Mouse (Mus musculus): ENCODE results near the gene 4931428F04Rik.
"Not testable (repeated sequence)": the region's sequence is repeated elsewhere in the genome, so short reads cannot be mapped to it uniquely, and the experiment has no call there.

4931428F04Rik gene

DNA sequence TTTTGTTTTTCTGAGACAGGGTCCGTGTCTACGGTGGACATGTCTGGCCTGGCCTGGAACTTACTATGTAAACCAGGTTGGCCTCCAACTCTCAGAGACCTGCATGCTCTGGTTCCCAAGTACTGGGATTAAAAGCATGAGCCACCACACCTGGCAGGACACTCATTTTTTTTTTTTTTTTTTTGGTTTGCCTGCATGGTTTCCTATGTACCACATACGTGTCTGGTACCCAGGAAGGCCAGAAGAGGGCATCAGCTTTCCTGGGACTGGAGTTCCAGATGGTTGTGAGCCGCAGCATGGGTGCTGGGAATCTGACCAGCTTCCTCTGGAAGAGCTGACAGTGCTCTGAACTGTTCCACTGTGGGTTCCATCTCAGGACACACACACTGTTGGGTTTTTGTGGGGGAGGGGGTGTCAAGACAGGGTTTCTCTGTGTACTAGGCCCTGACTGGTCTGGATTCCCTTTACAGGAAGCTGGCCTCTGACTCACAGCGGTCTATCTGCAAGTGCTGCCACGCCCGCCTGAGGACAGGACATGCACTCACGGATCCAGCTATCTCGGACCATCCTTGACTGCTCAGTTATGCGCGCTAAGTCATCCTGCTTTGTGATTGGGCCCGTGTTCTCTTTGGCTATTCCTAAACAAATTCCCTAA, 28.2 kb downstream of the 4931428F04Rik start:
- DNase-seq (ENCODE audit: low read depth, low spot score), result no peak

DNA sequence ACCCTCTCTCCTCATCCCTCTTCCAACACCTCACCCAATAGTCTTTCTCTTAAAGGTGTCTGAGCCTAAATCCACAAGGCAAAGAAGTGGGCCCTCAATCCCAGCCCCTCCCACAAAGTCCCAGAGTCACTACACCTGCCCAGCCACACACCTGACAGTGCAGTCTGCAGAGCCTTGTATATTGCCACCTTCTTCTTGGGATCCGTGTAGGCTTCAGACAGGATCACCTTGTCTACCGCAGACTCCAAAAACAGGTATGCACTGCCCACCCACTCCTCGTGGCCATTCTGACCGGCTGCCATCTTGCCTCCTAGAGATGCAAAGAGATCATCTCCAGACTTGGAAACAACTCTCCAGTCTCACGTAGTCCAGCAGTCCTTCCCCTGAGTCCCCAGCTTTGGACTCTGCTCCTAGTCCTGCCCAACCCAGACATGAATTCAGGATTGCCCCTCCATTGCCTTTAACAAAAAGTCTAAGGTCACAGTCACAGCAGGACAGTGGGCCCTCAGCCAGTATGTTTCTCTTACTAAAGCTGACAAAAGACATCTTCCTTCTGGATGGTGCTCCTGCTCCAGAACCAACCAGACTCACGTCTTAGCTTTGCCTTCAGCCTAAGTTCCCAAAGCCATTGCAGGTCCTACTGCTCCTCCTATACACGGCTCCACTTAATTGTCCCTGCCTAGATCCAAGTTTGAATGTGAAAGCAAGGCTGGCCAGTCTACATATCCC, 29.1 kb downstream of the 4931428F04Rik start:
- DNase-seq (ENCODE audit: low read depth, low spot score), result no peak

DNA sequence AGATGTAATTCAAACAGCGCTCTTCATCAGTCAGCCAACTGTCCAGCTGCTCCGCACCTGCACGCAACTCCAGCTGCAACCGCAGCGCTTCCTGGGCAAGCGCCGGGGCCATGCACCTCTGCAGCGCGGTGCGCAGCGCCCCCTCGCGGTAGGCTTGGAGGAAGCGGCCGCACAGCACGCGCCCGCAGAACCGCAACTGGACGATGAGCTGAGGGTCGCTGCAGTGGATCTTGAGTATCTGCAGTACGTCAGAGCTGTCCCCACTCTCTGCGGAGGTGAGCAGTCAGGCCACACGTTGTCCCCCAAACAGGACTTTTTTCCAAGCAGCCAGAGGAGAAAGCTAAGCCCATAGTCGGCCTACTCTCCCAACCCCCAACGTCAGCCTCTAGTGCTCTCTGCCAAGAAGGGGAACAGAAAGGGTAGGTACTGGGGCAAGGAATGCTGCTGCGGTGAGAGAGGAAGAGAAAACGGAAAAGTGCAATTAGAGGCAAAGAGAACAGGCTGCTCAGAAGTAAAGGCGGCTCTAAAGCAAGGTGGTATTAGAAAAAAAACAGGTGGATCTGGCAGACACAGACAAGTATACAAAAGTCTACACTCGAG, 29.8 kb downstream of the 4931428F04Rik start:
- peak; percentile 50 for DNase-seq (ENCODE audit: low read depth, low spot score)

DNA sequence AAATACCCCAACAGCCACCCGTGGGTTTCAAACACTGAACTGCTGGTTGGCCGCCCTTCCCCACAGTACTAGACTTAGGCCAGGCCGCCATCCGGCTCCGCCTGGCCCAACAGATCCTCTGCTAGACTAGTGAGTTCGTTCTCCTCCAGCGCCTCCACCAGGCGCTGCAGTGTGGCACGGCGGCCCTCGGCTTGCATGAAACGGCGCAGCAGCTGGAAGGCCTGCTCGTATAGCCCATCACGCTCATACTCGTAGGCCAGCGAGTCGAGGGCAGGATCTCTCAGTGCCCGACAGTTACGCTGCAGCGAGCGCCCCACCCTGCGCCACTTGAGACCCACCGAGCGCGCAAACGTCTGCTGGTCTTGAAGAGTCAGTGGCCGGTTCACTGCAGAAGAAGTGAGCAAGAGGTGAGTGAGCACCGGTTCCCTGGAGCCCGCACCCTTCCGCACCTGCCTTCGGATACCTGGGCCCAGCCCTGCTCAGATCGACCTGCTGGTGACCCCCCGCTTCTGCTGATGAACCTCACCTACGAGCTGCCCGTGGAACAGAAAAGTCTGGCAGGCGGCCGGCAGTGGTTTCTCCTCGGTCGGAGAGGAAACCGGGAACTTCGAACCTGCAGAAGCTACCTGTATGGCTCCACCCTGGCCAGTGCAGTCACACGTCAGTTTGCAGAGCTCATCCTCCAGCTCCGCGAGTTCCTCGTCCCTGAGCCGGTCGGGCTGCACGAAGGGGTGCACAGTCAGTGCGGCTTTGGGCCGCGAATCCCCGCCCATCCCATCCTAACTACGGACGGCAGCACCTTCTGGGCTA, 30.5 kb downstream of the 4931428F04Rik start:
- no peak for DNase-seq (ENCODE audit: low read depth, low spot score)

DNA sequence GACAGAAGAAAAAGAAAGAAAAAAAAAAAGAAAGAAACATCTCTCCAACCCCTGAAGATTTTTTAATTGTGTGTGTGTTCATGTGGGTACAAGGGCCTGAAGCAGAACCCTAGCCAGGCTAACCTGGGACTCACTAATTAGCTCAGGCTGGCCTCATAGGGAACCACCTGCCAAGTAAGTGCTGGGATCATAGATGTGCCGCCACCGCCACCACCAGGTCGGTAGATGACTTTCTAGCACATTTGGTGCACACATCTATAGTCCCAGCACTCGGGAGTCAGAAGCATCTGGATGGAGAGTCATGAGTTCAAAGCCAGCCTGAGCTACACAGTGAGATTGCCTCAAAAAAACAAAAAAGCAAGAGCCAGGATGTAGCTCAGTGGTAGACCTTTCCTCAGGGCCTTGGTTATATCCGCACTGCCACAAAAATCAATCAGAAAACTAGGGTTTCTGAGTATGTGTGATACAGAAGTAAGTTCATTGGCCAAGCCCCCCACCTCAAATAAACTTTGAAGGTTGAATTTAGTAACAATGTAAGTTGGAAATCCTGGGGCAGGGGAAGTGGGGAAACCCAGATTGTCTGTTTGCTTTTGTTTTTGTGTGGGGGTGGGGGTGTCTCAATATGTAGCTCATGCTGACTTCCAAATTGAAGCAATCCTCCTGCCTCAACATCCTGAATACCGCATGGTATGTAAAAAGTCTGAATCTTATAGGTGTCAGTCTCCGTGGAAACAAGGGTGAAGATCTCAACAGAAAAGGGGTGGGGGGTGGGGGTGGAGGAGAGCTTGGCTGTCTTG, 32.1 kb downstream of the 4931428F04Rik start:
- no peak for DNase-seq (ENCODE audit: low read depth, low spot score)

DNA sequence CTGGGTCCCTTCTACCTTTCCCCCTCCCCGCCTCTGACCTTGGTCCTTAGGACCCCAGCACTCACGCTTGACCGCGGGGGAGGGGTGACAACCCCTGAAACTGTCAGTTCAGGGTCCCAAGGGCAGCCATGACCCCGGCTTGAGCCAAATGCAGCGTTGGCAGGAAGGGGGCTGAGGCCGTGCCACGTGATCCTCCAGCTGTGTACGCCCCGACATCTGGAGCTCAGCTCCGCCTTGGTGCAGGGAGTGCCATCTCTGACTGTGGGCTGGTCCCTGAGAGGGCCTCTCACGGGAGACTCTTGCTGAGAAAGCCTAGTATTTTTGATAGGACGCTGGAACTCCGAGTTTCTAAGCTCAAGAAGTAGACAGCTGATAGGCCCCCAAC, 34.7 kb downstream of the 4931428F04Rik start, which contains the start of gene B3gnt9:
Gene B3gnt9 (minus strand): TSS at position 188 of the 385 bp plus-strand sequence.
- no peak for DNase-seq (ENCODE audit: low read depth, low spot score)

DNA sequence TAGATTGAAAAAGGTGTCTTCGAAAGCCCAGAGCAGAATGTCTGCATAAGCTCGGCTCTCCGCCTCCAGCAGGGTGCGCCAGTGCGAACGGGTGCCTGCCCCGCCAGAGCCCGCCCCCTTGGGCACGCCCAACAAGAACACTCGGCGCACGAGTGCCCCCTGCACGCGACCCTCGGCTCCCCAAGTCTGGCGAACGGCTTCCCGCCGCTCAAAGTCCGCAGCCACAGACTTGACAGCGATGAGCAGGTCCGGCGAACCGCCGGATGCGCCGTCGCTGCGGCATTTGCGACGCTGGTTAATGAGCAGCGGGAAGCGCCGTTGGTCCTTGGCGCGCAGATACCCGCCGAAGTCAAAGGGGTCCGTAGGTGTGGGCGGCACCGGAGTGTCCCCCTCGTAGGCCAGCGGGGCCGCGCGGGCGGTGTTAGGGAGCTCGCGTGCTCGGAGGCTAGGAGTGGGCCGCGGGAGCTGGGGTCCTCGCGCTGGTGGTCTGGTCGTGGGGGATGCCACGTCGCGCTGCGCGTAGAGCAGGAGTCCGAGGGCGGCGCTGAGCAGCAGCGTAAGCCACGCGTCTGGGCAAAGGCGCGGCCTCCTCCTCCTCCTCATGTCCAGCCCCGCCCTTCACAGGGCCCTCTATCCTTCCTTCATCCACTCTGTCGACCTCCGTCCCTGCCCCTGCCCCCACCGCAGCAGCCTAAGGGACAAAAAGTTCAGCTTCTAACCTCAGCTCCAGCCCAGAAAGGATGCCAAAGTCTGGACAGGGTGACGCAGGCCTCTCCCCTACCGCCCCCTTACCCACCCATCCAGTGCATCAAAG, 35.3 kb downstream of the 4931428F04Rik start:
- DNase-seq (ENCODE audit: low read depth, low spot score), result peak; percentile 44

DNA sequence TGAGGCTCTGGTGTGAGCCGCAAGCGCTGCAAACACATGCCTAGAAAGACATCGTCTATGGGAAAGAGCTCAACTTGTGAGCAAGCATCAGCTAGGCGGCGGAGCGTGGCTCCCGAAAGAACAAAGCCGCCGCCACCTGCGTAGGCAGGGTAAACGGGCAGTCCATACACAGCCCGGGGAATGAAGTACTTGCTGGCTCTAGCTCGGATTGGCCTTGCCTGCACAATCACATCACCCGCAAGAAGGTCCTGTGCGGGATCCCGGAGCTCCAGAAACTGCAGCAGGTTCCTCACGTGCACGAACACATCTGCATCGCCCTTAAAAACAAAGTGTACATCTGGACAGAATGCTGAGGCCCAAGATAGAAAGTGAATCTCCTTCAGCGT, 35.9 kb downstream of the 4931428F04Rik start:
- no peak for DNase-seq (ENCODE audit: low read depth, low spot score)

DNA sequence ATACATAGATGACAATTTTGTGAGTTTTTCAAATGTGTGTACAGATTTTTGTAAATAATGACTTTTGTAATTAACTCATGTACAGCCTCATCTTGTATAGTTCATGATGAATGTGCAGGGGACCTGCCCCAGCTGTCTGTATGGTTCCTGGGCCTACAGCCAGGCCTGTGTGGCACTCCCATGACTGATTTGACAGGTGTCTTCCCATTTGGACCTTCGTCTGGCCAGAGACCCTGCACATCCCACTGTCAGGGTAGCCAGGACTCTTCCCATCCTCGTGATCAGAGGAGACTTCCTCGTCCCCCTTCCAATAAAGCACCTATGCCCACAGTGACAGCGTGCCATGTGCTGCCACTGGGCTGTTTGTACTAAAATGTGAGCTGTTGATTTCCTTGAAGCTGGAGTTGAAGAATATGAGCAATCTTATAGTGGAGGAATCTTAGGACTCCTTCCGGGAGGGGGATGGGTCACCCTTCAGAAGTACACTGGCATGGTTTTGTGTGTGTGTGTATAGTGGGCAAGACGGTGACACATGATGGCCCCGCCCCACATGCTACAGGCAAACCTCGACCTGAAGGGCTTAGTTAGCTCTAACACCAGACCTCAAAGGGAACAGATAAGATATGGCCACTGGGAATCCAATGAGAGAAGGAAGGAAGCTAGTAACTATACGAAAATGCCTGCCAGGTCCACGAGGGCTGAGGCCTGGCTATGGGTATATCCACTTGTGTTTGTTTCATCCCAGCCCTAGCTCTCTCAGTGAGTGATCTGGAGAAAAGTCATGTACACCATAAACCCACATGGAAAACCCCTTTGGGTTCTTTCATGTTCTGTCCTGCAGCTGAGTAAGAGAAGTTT, 36.8 kb downstream of the 4931428F04Rik start:
- no peak for DNase-seq (ENCODE audit: low read depth, low spot score)

DNA sequence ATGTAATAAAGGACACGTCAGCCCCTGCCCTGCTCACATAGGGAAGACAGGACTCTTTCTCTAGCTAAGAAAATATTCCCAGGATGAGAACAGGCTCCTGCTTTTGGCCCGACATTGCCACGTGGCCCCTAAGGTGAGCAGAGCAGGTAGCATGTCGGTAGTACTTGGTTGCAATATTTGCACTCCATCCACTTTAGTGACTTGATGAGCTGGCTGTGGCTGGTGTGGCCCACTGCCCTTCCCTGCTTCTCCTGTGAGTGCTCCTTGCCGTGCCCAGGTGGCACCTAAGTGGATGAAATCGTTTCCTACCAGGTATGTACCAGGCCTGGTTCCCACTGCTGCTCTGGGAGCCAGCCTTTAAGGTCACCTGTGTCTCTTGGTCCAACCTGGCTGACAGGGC, 37.7 kb downstream of the 4931428F04Rik start:
- no peak for DNase-seq (ENCODE audit: low read depth, low spot score)

DNA sequence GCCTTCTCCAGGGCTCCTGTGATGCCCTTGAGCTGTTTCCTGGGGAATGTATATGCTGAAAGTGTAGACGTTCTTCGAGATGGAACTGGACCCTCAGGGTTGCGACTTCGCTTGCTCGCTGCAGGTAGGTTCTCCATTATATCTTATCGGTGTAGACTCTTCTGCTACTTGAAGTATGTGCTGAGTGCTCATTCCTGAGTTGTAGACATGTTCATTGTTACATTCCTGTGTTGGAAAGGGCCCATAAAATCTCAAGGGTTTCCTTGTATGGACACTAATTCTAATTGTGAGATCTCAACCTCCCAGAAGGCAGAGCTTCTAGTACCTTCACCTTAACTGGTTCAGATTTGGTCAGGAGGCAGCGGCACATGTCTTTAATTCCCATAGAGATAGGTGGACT, 48.6 kb downstream of the 4931428F04Rik start:
- no peak for DNase-seq (ENCODE audit: low read depth, low spot score)

DNA sequence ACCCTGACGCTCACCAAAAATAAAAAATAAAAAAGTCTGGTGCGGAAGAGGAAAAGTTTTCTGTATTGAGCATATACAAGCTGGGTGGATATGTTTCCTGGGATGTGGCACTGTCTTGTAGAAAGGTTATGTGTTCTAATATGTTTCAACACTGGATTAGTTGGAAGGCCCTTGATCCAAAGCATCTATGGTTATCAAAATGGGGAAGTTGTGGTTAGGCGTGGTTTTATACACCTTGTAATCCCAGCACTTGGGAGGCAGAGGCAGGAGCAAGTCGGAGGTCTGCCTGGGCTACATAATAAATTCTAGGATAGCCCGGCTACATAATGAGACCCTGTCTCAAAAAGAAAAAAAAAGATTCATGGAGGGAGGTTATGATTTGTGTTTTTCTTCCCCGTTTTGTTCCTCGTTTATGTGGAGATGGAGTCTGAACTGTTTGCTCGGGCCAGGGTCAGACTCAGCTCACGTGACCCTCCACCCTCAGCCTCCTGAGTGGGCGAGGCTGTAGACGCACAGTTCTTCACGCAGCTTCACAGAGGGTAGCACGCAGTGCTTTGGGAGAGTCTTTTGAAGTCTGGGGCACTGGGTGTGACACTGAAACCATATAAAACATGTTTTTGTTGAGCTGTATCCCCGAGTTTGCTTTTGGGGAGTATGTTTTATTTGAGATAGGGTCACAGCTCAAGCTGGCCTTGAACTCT, 52.1 kb downstream of the 4931428F04Rik start:
- no peak for DNase-seq (ENCODE audit: low read depth, low spot score)

DNA sequence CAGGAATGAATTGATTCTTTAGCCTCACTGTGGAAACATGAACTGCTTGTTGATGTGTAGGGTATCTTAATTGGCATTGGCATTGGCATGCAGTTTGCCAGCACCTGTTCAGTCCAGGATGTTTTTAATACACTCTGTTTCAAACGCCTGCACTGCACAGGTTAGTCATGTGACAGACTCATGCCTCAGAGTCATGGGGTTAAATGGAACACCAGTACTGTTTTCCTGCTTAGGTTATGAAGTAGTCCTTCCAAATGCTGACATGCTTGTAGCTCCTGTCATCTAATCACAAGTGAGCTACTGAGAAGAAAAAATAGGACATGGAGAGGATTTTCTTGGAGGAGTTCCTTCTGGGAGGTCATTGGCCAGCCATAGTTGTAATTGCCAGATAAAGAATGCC, 54.5 kb downstream of the 4931428F04Rik start:
- DNase-seq (ENCODE audit: low read depth, low spot score), result no peak

DNA sequence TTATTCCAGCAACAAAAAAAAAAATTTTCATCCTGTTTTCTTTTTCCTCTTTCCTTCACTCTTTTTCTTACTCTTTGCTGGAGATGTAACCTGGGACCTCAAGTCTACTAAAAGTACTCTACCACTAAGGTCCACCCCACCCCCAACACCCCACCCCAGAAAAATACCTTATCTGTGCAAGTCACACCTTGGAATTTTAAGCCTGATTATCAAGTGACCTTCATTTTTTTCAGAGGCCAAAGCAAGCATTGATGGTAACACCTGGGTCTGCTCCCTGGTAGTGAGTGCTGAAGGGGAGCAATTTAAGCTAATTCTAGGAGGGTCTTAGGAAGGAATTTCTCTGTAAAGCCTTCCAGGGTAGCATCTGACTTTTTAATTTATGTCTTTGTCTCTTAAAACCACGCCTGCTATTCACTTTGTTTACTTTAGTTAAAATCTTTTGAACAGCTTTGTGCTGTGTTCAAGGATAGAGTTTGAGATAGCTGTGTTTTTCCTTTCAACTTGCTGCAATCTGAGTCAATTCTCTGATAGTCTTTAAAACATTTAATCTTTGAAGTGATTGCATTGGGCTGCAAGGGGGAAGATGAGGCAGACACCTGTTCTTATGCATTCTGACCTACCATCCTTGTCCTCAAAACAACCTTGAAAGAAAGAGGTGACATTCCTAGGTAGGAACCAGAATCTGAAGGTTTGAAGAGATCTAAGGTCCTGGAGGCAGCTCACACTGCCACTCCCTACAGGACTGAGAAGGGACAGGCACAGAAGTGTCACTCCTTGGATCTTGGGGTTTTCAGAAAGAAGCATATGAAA, 56.3 kb downstream of the 4931428F04Rik start:
- no peak for DNase-seq (ENCODE audit: low read depth, low spot score)

DNA sequence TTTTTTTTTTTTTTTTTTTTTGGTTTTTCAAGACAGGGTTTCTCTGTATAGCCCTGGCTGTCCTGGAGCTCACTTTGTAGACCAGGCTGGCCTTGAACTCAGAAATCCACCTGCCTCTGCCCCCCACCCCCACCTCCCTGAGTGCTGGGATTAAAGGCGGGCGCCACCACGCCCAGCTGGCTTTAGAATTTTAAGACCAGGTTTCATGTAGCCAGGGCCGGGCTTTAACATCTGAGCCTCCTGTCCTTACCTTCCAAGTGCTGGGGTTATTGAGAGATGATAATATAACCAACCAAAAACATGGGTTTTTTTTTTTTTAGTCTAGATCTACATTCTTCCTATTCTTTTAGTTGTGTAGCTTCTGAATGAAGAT, 57.4 kb downstream of the 4931428F04Rik start:
- DNase-seq (ENCODE audit: low read depth, low spot score), result not testable (repeated sequence)

DNA sequence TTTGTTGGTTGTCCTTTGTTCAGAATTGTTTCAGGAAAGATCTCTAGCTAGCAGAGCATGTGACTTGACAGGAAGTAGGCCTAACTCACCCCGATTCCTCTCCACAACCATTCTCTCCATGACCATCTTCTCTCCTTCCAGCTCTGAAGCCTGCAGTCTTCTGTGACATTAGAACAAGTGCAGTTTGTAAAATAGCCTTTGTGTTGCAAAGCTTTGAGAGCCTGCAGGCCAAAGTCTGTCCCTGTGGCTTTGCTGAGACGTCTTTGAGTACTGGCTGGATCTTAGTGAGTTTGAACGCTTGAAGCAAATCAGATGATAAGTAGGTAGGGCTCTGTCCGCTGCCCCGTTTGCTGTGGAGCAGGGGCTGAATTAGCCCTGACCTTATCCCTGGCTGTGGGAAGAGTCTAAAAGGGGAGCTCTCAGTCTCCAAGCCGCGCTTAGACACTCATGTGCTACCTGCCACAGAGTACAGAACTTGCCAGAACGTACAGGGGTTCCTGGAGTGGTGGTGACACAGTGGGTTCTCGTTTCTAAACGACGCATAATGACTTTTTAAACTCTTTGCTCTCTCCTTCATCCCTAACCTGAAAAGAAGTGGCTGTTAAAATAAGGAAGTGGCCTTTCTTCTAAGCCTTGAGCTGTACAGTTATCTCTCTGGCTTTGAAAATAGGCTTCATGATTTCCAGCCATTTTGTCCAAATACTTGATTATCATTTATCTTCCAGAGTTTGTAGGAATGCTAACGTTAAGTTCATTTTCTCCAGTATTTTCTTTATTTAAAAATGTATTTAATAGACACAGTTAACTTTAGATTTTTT, 58.0 kb downstream of the 4931428F04Rik start:
- DNase-seq (ENCODE audit: low read depth, low spot score), result no peak
